32 mouse cellular contexts compared by ENCODE assay signal in the genomic region with DNA sequence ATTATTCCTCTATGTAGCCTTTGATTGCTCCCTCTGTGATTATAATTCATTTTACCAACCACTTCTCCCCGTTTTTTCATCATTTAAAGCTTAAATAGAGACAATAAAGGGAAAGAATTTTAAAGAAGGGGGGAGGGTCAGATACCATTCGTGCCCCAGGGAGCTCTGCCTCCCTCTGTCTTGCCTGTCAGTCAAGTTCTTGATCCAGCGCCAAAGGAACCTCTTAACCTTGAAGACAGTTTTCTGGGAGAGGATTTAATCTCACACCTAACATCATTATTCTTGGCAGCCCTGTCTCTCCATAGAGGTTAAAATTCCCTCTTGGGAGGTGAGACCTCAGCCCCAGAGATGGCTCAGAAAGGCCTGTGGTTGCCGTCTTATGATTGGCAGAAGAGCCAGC. TPM values are rescaled to one million over a fixed set of nuclear protein-coding genes. Genes with fewer than 3 reads are reported as not detected.
A peak's percentile ranks its signal among the peaks of the same experiment; 100 is the strongest.
DNase-seq lines count a peak whose midpoint lies in the region; ATAC-seq lines count a peak whose summit lies in the region.
"Had no signal": no experiment of that assay in that cellular context is flagged by ENCODE, and none has a peak within 500 bp of the region (broad histone marks: within the 10 kb centered on the region; RNA-seq: fewer than 3 reads in every experiment).

No protein-coding gene starts in this region.

- no peak overlapping the region for H3K9ac ChIP-seq in forebrain, embryonic 13.5 days
- no peak overlapping the region for H3K9ac ChIP-seq in heart, embryonic 11.5 days (ENCODE audit: low read depth, low read length)
- no peak overlapping the region for H3K9ac ChIP-seq in forebrain, embryonic 16.5 days (replicated peaks; ENCODE audit: low read depth, low read length)
- H3K9ac ChIP-seq: embryonic facial prominence, embryonic 15.5 days; heart, embryonic 13.5 days; hindbrain, embryonic 14.5 days had no signal

- no peak overlapping the region for H3K4me3 ChIP-seq in forebrain, embryonic 13.5 days
- no peak overlapping the region for H3K4me3 ChIP-seq in forebrain, embryonic 10.5 days
- H3K4me3 ChIP-seq in heart, embryonic 11.5 days (ENCODE audit: low read depth, low read length): no peak overlapping the region
- no peak overlapping the region for H3K4me3 ChIP-seq in forebrain, embryonic 16.5 days (replicated peaks; ENCODE audit: low read length)
- H3K4me3 ChIP-seq: embryonic facial prominence, embryonic 15.5 days; erythroblast, embryonic 14.5 days; gastrocnemius, adult 2 months; heart, embryonic 13.5 days had no signal

- ATAC-seq in forebrain, embryonic 13.5 days: peak; percentile 48; the same call in 1 of the 2 replicates
- no peak for ATAC-seq in heart, embryonic 11.5 days (replicated peaks; ENCODE audit: insufficient number of reproducible peaks, low FRiP score, low TSS enrichment)
- peak; percentile 61 for ATAC-seq in forebrain, embryonic 16.5 days
- ATAC-seq in monocyte, adult 5-6 weeks (replicated peaks; ENCODE audit: insufficient number of reproducible peaks, low FRiP score, low TSS enrichment, poor library complexity, severe bottlenecking): no peak
- ATAC-seq: activated CD4-positive, CD25-positive, alpha-beta regulatory T cell, adult 4 months; CD4-positive, CD25-positive, alpha-beta regulatory T cell, adult 4 months; hindbrain, postnatal 0 days; inflammation-experienced regulatory T-cells, adult 6 months; intestine, embryonic 16.5 days had no signal

- H3K27ac ChIP-seq in forebrain, embryonic 13.5 days: no peak overlapping the region; the same call in 1 of the 2 replicates
- H3K27ac ChIP-seq in forebrain, embryonic 10.5 days: no peak overlapping the region
- no peak overlapping the region for H3K27ac ChIP-seq in heart, embryonic 11.5 days (ENCODE audit: low read depth, low read length)
- H3K27ac ChIP-seq in forebrain, embryonic 16.5 days (ENCODE audit: low read length): no peak overlapping the region
- H3K27ac ChIP-seq: gastrocnemius, adult 2 months; heart, embryonic 13.5 days; hindbrain, embryonic 14.5 days; hindbrain, postnatal 0 days had no signal

- H3K4me2 ChIP-seq in forebrain, embryonic 13.5 days: no peak overlapping the region
- H3K4me2 ChIP-seq in heart, embryonic 11.5 days: no peak overlapping the region
- H3K4me2 ChIP-seq in forebrain, embryonic 16.5 days (ENCODE audit: low read length): no peak overlapping the region
- H3K4me2 ChIP-seq: embryonic facial prominence, embryonic 15.5 days; heart, embryonic 13.5 days; hindbrain, embryonic 14.5 days had no signal

- DNase-seq in forebrain, embryonic 10.5 days (ENCODE audit: extremely low spot score, low spot score): no peak
- DNase-seq in heart, adult 11 months: peak; percentile 87
- peak; percentile 55 for DNase-seq in NIH3T3 (ENCODE audit: low read depth)
- no peak for DNase-seq in c-Kit-positive CD71-positive TER-119-positive erythroid progenitor cells, embryonic 14.5 days (ENCODE audit: low spot score)
- DNase-seq: adrenal gland, postnatal 10 days; adrenal gland, postnatal 36 days; cerebellum, adult 11-12 months; cerebellum, adult 8-10 months; cerebellum, postnatal 10 days; cerebellum, postnatal 36 days; embryo, embryonic 11 days; gastrocnemius, adult 2 months; gastrocnemius, postnatal 14 days; heart, adult 18-20 months; heart, postnatal 14 days; heart, postnatal 4 days; kidney, adult 18-20 months; kidney, adult 9 months had no signal

- no peaks in the 10 kb centered on the region for H3K36me3 ChIP-seq in forebrain, embryonic 13.5 days (ENCODE audit: poor library complexity, severe bottlenecking)
- H3K36me3 ChIP-seq in forebrain, embryonic 10.5 days (replicated peaks): no peaks in the 10 kb centered on the region
- H3K36me3 ChIP-seq in heart, embryonic 11.5 days (ENCODE audit: control insufficient read depth, insufficient read depth, low read length): no peaks in the 10 kb centered on the region
- no peaks in the 10 kb centered on the region for H3K36me3 ChIP-seq in forebrain, embryonic 16.5 days (ENCODE audit: control insufficient read depth, insufficient read depth)
- H3K36me3 ChIP-seq: embryonic facial prominence, embryonic 15.5 days; heart, embryonic 13.5 days had no signal

- no peaks in the 10 kb centered on the region for H3K9me3 ChIP-seq in forebrain, embryonic 13.5 days (replicated peaks)
- no peaks in the 10 kb centered on the region for H3K9me3 ChIP-seq in forebrain, embryonic 10.5 days
- no peaks in the 10 kb centered on the region for H3K9me3 ChIP-seq in heart, embryonic 11.5 days (replicated peaks; ENCODE audit: control insufficient read depth, low read length)
- H3K9me3 ChIP-seq in forebrain, embryonic 16.5 days (ENCODE audit: control insufficient read depth, low read length): no peaks in the 10 kb centered on the region
- H3K9me3 ChIP-seq: embryonic facial prominence, embryonic 15.5 days; heart, embryonic 13.5 days had no signal

- WGBS in forebrain, embryonic 13.5 days: 24% methylated on average over 4 of the region's 4 CpGs
- 65% methylated on average over 4 of the region's 4 CpGs for WGBS in forebrain, embryonic 10.5 days
- 56% methylated on average over 4 of the region's 4 CpGs for WGBS in heart, embryonic 11.5 days (ENCODE audit: insufficient replicate concordance)
- WGBS in forebrain, embryonic 16.5 days: 16% methylated on average over 4 of the region's 4 CpGs

- peaks cover 11% of the 10 kb centered on the region for H3K4me1 ChIP-seq in forebrain, embryonic 13.5 days
- peaks cover 28% of the 10 kb centered on the region for H3K4me1 ChIP-seq in forebrain, embryonic 10.5 days
- H3K4me1 ChIP-seq in heart, embryonic 11.5 days (ENCODE audit: control insufficient read depth, insufficient read depth, low read length): peaks cover 3% of the 10 kb centered on the region; the same call in 1 of the 2 replicates
- no peaks in the 10 kb centered on the region; the same call in 1 of the 2 replicates for H3K4me1 ChIP-seq in forebrain, embryonic 16.5 days (replicated peaks; ENCODE audit: control insufficient read depth, insufficient read depth, low read length)

- H3K27me3 ChIP-seq in forebrain, embryonic 13.5 days: no peaks in the 10 kb centered on the region
- H3K27me3 ChIP-seq in forebrain, embryonic 10.5 days (ENCODE audit: poor library complexity, severe bottlenecking): no peaks in the 10 kb centered on the region
- H3K27me3 ChIP-seq in heart, embryonic 11.5 days (ENCODE audit: control insufficient read depth, insufficient read depth, low read length): no peaks in the 10 kb centered on the region
- no peaks in the 10 kb centered on the region for H3K27me3 ChIP-seq in forebrain, embryonic 16.5 days (replicated peaks; ENCODE audit: control insufficient read depth, insufficient read depth, low read length)
- H3K27me3 ChIP-seq: embryonic facial prominence, embryonic 15.5 days; heart, embryonic 13.5 days had no signal

RNA-seq across cellular contexts. Expression of a gene that starts 28.7 kb away (rescaled TPM):
- polyA plus RNA-seq in forebrain, embryonic 13.5 days (2015; fragmentation: Nextera tagmentation; extraction: Ambion mirVana): 0.39 and 0.77 TPM in 2 replicates
- 0.07 and 0.21 TPM in 2 replicates for polyA plus RNA-seq in forebrain, embryonic 10.5 days (2016; fragmentation: Nextera tagmentation; extraction: Ambion mirVana)
- polyA plus RNA-seq in heart, embryonic 11.5 days (2014; fragmentation: Nextera tagmentation; extraction: Ambion mirVana): 1.5 and 1.8 TPM in 2 replicates
- 1.4 and 2.2 TPM in 2 replicates for polyA plus RNA-seq in forebrain, embryonic 16.5 days (2015; fragmentation: Nextera tagmentation; extraction: Ambion mirVana)
- total RNA-seq in monocyte, adult 5-6 weeks (2017): 12.4 to 20.2 TPM (median 15.5 TPM) in 3 replicates
- total RNA-seq: MEL had no signal
- polyA plus RNA-seq: activated CD4-positive, CD25-positive, alpha-beta regulatory T cell, adult 4 months; CD4-positive, CD25-positive, alpha-beta regulatory T cell, adult 4 months had no signal

Comparison
In these comparisons a context has a peak if more than half of its experiments do, and no peak if none do; other contexts are left out.
1. ATAC-seq: peak in forebrain, embryonic 13.5 days (single experiment) and forebrain, embryonic 16.5 days (single experiment); none in heart, embryonic 11.5 days (single experiment) and monocyte, adult 5-6 weeks (single experiment).
2. DNase-seq: peak in heart, adult 11 months (single experiment) and NIH3T3 (single experiment); none in forebrain, embryonic 10.5 days (single experiment) and c-Kit-positive CD71-positive TER-119-positive erythroid progenitor cells, embryonic 14.5 days (single experiment).